Mouse (Mus musculus): ENCODE measurements around the gene Sart1.

The Sart1 gene

DNA sequence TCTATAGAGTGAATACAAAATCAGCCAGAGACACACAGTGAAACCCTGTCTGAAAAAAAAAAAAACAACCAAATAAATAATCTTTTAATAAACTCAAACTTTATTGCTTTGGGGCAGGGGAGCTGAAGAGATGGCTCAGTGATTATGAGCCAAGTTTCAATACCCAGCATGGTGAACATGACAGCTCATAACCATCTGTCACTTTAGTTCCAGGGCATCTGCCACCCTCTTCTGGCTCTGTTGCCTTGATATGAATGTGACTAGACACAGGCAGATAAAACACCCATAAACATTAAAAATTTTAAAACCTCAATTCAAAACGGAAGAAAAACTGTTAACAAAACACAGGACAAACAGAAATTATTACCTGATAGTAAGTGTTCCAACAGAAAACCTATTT is 11.1 kb downstream of the Sart1 start:
- in situ Hi-C loops (cut with MboI; ENCODE audit: unreplicated experiment in 2 of 2), result loop anchor here in 1 of 2 experiments (10.0 kb wide), 1 partner anchor 47 kb away; the partner anchor contains the start of genes AI837181 and Drap1

DNA sequence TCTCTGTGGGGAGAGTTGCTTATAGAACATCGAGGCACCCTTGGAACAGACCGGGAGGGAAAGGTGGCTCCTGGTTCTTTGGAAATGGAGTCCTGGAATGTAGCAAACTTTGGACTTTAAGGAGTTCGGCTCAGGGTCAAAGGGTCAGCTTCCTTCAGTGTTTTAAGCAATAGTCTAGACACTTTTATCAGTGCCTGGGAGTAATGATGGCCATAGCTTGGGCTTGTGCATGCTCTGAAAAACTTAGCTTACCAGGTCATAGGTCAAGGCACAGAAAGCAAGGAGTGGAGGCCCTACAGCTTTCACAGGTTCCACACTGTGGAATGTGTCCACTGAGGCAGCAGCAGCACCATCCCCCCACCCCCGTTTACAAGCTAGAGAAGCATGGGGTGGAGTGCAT is 13.8 kb downstream of the Sart1 start:
- in situ Hi-C loops (cut with MboI; ENCODE audit: unreplicated experiment in 2 of 2), result loop anchor here in 1 of 2 experiments (10.0 kb wide), 1 partner anchor 50 kb away; the partner anchor contains the start of genes AI837181 and Drap1

DNA sequence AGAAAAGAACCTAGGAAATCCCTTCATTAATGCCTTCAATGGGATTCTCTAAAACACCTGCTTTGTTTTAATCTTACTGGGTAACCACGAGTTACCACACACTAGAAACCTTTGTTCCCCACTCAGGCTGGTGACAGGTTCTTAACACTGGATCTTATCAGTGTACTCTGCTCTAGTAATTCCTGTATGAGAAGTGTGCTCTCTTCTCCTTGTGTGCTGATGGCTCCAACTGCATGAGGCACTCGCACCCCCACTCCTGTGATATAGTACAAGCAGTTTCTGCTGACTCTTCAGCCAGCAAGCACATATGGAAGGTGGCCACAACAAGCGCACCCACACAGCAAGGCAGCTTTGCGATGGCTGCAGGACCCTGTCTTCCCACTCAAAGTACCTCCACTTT is 14.3 kb downstream of the Sart1 start:
- in situ Hi-C loops (cut with MboI; ENCODE audit: unreplicated experiment in 2 of 2), result loop anchor here in 1 of 2 experiments (10.0 kb wide), 1 partner anchor 51 kb away; the partner anchor contains the start of genes AI837181 and Drap1

DNA sequence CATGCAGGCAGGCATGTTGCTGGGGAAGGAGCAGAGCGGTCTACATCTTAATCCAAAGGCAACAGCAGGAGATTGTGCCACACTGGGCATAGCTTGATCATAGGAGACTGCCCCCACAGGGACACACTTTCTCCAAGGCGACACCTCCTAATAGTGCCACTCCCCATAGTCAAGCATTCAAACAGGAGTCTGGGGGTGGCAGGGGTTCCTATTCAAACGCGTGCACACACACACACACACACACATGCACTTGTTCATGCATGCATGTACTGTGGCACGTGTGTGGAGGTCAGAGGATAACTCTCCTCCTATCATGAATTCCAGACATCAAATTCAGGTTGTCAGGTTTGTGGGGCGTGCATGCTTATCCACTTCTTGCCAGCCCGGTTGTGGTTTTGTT is 15.8 kb downstream of the Sart1 start:
- in situ Hi-C loops (cut with MboI; ENCODE audit: unreplicated experiment in 2 of 2), result loop anchor here in 1 of 2 experiments (10.0 kb wide), 1 partner anchor 52 kb away; the partner anchor contains the start of genes AI837181 and Drap1

GRCm38 (mm10) chr19:5370932-5371331 is 17.6 kb downstream of the Sart1 start:
- in situ Hi-C loops (cut with MboI; ENCODE audit: unreplicated experiment in 2 of 2), result loop anchor here in 1 of 2 experiments (10.0 kb wide), 1 partner anchor 54 kb away; the partner anchor contains the start of genes AI837181 and Drap1

GRCm38 (mm10) chr19:5367455-5367854 is 21.0 kb downstream of the Sart1 start:
- in situ Hi-C loops (cut with MboI; ENCODE audit: unreplicated experiment in 2 of 2), result loop anchor here in 1 of 2 experiments (5.0 kb wide), 1 partner anchor 120 kb away; the partner anchor contains the start of gene Mus81

DNA sequence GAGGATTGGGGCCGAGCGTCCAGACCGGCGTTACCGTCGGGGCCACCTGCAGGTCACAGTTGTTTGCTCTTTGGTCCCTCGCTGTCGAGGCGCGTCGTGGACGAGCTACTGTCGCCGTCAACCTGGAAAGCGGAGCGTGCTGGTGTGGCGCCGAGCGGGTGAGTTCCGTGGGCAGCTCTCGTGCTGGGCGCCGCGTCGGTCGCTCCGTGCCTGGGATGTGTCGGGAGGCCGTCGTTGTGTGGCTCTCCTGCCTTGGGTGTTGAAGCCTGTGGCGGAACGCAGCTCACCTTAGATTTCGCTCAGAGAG is 21.5 kb downstream of the Sart1 start, which contains the start of gene Banf1:
TSS of gene Banf1 (minus strand) at position 116 of the 307 bp plus-strand sequence.
- in situ Hi-C loops (cut with MboI; ENCODE audit: unreplicated experiment in 2 of 2), result loop anchor here in 1 of 2 experiments (5.0 kb wide), 1 partner anchor 120 kb away; the partner anchor contains the start of gene Mus81

GRCm38 (mm10) chr19:5366175-5367052 is 22.1 kb downstream of the Sart1 start, which contains the start of gene Eif1ad:
Gene Eif1ad, plus strand, starts transcription at chr19:5366741.
- in situ Hi-C loops (cut with MboI; ENCODE audit: unreplicated experiment in 2 of 2), result loop anchor here in 1 of 2 experiments (5.0 kb wide), 1 partner anchor 121 kb away; the partner anchor contains the start of gene Mus81

- in situ Hi-C loops (cut with MboI; ENCODE audit: unreplicated experiment in 2 of 2), result loop anchor here in 1 of 2 experiments (5.0 kb wide), 1 partner anchor 122 kb away; the partner anchor contains the start of gene Mus81
Measured at GRCm38 (mm10) chr19:5365751-5366150, 22.8 kb downstream of the Sart1 start.

DNA sequence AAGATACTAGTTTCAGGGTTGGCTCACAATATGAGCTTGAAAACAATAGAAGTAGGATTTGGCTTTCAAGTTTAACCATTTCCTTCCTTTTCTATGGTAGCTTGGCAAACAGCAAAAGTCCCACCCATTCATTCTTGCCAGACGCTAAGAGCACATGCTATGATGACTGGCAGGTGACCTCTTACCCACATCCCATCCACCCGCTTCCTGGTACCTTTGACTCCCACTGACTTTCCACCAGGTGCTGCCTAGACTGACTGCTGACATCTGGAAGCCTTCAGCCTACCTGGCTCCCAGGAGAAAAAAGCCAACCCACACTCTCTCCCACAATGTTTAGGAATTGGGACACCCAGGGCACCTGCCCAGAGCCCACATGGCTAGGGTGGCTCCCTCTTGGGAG is 24.4 kb downstream of the Sart1 start:
- in situ Hi-C loops (cut with MboI; ENCODE audit: unreplicated experiment in 2 of 2), result no loop called here

GRCm38 (mm10) chr19:5362186-5362585 is 26.3 kb downstream of the Sart1 start:
- in situ Hi-C loops (cut with MboI; ENCODE audit: unreplicated experiment in 2 of 2), result no loop called here

DNA sequence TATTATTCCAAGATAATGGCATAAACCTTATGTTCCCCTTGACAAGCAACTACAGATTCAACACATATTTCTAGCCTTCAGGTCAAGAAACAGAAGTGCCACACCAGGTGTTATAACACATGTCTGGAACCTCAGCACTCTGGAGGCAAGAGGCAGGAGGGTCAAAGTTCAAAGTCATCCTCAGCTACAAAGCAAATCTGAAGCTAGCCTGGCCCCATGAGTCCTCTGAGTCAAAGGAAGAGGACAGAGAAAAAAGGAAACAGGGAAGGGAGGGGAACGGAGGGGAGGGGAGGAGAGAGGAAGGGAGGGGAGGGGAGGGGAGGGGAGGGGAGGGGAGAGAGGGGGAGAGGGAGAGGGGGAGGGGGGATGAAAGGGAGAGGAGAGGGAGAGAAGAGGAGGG is 32.4 kb downstream of the Sart1 start:
- in situ Hi-C loops (cut with MboI; ENCODE audit: unreplicated experiment in 2 of 2), result no loop called here

DNA sequence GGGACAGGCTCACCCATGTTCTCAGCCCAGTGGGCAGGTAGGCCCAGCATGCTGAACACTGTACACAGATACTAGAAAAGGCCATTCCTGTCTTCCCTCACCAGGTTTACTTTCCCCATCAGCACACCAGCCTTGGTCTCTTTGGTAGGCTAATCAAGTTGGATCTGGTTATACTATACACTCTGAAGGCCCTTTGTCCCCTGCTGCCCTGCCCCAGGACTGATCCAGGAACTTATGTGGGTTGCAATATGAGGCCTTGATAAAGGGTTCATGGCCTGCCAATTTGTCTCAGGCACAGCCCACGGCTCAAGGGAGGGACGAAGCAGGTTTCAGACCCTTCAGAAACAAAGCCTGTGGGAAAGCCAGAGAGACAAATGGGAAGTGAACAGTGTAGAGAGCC is 34.9 kb downstream of the Sart1 start:
- in situ Hi-C loops (cut with MboI; ENCODE audit: unreplicated experiment in 2 of 2), result no loop called here

GRCm38 (mm10) chr19:5349502-5349873 is 39.0 kb downstream of the Sart1 start, which contains the start of gene Cst6:
Gene Cst6, minus strand, starts transcription at chr19:5349574.
- in situ Hi-C loops (cut with MboI; ENCODE audit: unreplicated experiment in 2 of 2), result loop anchor here in 1 of 2 experiments (10.0 kb wide), 1 partner anchor 175 kb away; no protein-coding TSS in a partner anchor

DNA sequence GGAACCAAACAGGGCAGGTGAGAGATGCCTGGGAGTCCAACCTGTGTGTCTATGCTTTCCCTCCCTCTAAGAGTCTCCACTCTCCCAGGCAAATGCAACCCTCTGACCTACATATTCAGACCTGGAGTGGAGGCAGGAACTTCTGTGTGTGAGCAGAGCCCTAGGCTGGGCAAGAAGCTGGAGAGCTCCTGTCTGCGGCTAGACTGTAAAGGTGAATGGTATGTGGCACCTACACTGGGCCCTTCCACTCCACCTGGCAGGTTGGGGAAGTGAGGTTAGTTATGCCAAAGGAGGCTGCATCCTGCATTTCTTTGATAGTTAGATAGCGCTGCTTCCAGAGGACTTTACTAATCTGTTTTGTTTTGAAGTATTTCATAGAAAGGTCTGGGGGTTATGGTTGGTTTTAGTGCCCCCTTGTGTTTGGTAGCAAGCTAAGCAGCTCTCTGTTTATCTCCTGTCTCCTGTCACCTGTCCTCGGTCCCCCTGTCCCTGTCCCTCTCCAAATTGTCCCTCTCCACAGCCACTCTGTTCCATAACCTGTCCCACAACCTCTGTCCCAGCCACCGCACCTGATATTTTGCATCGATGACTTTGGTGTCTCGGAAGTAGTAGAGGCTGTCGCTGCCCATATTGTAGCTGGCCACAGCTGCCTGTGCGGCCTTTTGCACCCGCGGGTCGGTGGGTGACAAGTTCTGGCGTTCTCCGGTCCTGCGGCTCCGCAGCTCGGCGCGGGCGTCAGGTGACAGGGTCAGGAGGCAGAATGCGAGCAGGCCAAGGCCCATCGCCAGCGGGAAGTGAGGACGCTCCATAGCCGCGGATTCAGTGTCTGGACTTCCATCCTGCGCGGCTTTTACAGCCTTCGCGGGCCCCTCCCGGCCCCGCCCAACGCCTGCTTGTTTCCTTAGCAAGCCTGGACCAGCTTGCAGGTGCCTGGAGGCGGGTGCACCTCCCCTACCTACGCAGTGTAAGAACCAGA is 39.7 kb downstream of the Sart1 start:
- in situ Hi-C loops (cut with MboI; ENCODE audit: unreplicated experiment in 2 of 2), result loop anchor here in 1 of 2 experiments (10.0 kb wide), 1 partner anchor 174 kb away; no protein-coding TSS in a partner anchor

GRCm38 (mm10) chr19:5348064-5348463 is 40.4 kb downstream of the Sart1 start:
- in situ Hi-C loops (cut with MboI; ENCODE audit: unreplicated experiment in 2 of 2), result loop anchor here in 1 of 2 experiments (10.0 kb wide), 1 partner anchor 173 kb away; no protein-coding TSS in a partner anchor

- in situ Hi-C loops (cut with MboI; ENCODE audit: unreplicated experiment in 2 of 2), result loop anchor here in 1 of 2 experiments (10.0 kb wide), 1 partner anchor 171 kb away; no protein-coding TSS in a partner anchor
Measured at GRCm38 (mm10) chr19:5345297-5346131, 43.0 kb downstream of the Sart1 start.

GRCm38 (mm10) chr19:5341360-5341759 is 47.1 kb downstream of the Sart1 start:
- in situ Hi-C loops (cut with MboI; ENCODE audit: unreplicated experiment in 2 of 2), result loop anchor here (5.0 to 10.0 kb wide), 2 partner anchors 167 to 169 kb away; no protein-coding TSS in a partner anchor

DNA sequence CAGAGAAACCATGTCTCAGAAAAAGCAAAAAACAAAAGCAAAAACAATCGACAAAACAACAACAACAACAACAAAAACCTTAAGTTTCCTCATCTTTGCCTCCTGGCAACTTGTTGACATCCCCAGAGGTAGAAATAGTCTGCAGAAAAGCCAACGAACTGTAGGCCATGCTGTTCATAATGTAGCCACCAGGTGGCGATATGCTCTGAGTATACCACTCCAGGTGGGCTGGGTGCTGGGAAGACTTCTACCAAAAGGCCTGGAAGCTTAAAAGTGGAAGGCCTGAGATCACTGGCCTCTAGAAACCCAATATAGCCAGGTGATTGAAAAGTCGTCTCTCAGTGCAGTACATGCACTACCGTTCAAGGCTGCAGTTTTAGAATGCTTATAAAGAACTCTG is 50.5 kb downstream of the Sart1 start:
- in situ Hi-C loops (cut with MboI; ENCODE audit: unreplicated experiment in 2 of 2), result loop anchor here in 1 of 2 experiments (5.0 kb wide), 1 partner anchor 69 kb away; no protein-coding TSS in a partner anchor
